Mouse (Mus musculus): ENCODE data around the gene Pear1. TPM values are rescaled to one million over a fixed set of nuclear protein-coding genes. Genes with fewer than 3 reads are reported as not detected.

Gene Pear1
- polyA plus RNA-seq, 1 experiment from 2014 or later: 28.4 TPM

DNA sequence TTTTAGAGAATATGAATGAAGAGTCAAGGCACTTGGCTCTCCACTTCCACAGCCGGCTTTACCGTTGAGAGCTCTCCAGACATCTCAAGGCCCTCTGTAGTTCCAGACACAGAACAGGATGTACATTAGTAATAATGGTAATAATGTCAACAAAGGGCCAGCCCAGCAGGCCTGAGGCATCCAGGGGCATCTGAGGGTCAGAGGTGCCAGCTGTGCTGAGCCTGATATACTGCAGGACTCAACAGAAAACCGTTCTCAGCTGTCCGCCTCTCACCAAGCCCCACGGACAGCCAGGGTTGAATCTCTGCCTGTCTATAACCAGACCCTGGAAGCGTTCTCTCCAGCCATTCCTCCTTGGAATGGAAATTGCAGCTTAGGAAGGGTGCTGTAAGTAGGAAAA lies 99.5 kb downstream of the Pear1 start:
- WGBS: 34% methylated on average over 6 of the region's 6 CpGs
- Histone ChIP-seq H3K9ac (ENCODE audit: low read length) (no peak overlapping the region), H3K27ac (ENCODE audit: low read depth) (peak overlapping the region; percentile 14; the same call in 1 of the 2 replicates)

DNA sequence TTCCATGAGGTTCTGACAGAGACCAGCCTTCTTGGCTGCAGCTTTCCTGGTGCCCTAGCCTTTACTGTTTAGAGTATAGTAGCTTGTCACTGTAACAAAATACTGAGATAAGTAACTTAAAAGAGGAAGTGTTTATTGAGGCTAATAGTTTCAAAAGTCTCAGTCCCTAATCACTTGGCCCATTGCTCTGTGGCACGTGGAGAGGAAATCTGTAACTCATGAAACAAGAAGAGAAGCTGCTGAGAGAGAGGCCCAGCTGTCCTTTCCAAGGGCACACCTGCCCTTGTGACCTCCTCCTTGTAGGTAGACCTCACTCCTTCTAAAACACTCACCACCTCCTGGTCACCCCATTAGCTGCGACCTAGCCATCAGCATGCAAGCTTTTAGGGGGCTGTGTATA lies 105.6 kb downstream of the Pear1 start:
- no peak overlapping the region for H3K9ac ChIP-seq (ENCODE audit: low read length)
- H3K4me1 ChIP-seq (replicated peaks; ENCODE audit: control insufficient read depth, insufficient read depth, low read length): no peaks in the 10 kb centered on the region
- no peak overlapping the region for H3K4me3 ChIP-seq (ENCODE audit: low read depth, low read length)
- H3K4me2 ChIP-seq (ENCODE audit: low read length): no peak overlapping the region
- DNase-seq (ENCODE audit: low spot score) (no peak), ATAC-seq (replicated peaks; ENCODE audit: low FRiP score, low TSS enrichment, low read depth) (no peak)
- H3K9me3 ChIP-seq (ENCODE audit: control insufficient read depth, low read length): no peaks in the 10 kb centered on the region
- no peak overlapping the region for H3K27ac ChIP-seq (ENCODE audit: low read depth)
- H3K36me3 ChIP-seq (ENCODE audit: control insufficient read depth, insufficient read depth, low read length): peaks cover 85% of the 10 kb centered on the region
- no peaks in the 10 kb centered on the region for H3K27me3 ChIP-seq (replicated peaks; ENCODE audit: control insufficient read depth, insufficient read depth, low read length)
- WGBS: 78% methylated on average over 2 of the region's 2 CpGs

More for the DNA sequence above, 99.5 kb downstream of the Pear1 start:
- ATAC-seq (replicated peaks; ENCODE audit: low FRiP score, low TSS enrichment, low read depth): no peak
- no peaks in the 10 kb centered on the region for H3K9me3 ChIP-seq (ENCODE audit: control insufficient read depth, low read length)
- peak; percentile 49 for DNase-seq (ENCODE audit: low spot score)
- no peaks in the 10 kb centered on the region; the same call in 1 of the 2 replicates for H3K4me1 ChIP-seq (replicated peaks; ENCODE audit: control insufficient read depth, insufficient read depth, low read length)
- H3K4me3 ChIP-seq (ENCODE audit: low read depth, low read length): no peak overlapping the region
- no peaks in the 10 kb centered on the region for H3K27me3 ChIP-seq (replicated peaks; ENCODE audit: control insufficient read depth, insufficient read depth, low read length)
- peaks cover 84% of the 10 kb centered on the region for H3K36me3 ChIP-seq (ENCODE audit: control insufficient read depth, insufficient read depth, low read length)
- no peak overlapping the region for H3K4me2 ChIP-seq (ENCODE audit: low read length)

Other genes with a start within 250 kb of the Pear1 start
- gene Arhgef11, start 206.7 kb downstream of the Pear1 start, polyA plus RNA-seq (2014; fragmentation: Nextera tagmentation; extraction: Ambion mirVana): 17.6 and 18.9 TPM in 2 replicates
- gene Lrrc71, start 75.7 kb downstream of the Pear1 start, polyA plus RNA-seq (2014; fragmentation: Nextera tagmentation; extraction: Ambion mirVana): 0.39 and 0.73 TPM in 2 replicates
- 1.0 and 1.3 TPM in 2 replicates for gene Ntrk1, start 29.1 kb downstream of the Pear1 start, polyA plus RNA-seq (2014; fragmentation: Nextera tagmentation; extraction: Ambion mirVana)
- gene Insrr, start 27.4 kb downstream of the Pear1 start, polyA plus RNA-seq (2014; fragmentation: Nextera tagmentation; extraction: Ambion mirVana): 0.32 and 0.72 TPM in 2 replicates
- gene Sh2d2a, start 22.4 kb upstream of the Pear1 start, polyA plus RNA-seq (2014; fragmentation: Nextera tagmentation; extraction: Ambion mirVana): 0.16 and 0.28 TPM in 2 replicates
- 14.3 and 14.7 TPM in 2 replicates for gene Prcc, start 61.3 kb upstream of the Pear1 start, polyA plus RNA-seq (2014; fragmentation: Nextera tagmentation; extraction: Ambion mirVana)
- 167 and 246 TPM in 2 replicates for gene Hdgf, start 82.0 kb upstream of the Pear1 start, polyA plus RNA-seq (2014; fragmentation: Nextera tagmentation; extraction: Ambion mirVana)
- gene Mrpl24, start 95.2 kb upstream of the Pear1 start, polyA plus RNA-seq (2014; fragmentation: Nextera tagmentation; extraction: Ambion mirVana): 73.3 and 74.2 TPM in 2 replicates
- 32.8 and 35.9 TPM in 2 replicates for gene Isg20l2, start 106.0 kb upstream of the Pear1 start, polyA plus RNA-seq (2014; fragmentation: Nextera tagmentation; extraction: Ambion mirVana)
- 17.9 and 21.8 TPM in 2 replicates for gene Rrnad1, start 106.4 kb upstream of the Pear1 start, polyA plus RNA-seq (2014; fragmentation: Nextera tagmentation; extraction: Ambion mirVana)
- gene Crabp2, start 124.4 kb upstream of the Pear1 start, polyA plus RNA-seq (2014; fragmentation: Nextera tagmentation; extraction: Ambion mirVana): 9.7 and 14.4 TPM in 2 replicates
- 11.9 and 13.4 TPM in 2 replicates for gene Nes, start 146.8 kb upstream of the Pear1 start, polyA plus RNA-seq (2014; fragmentation: Nextera tagmentation; extraction: Ambion mirVana)
- gene Bcan, start 175.9 kb upstream of the Pear1 start, polyA plus RNA-seq (2014; fragmentation: Nextera tagmentation; extraction: Ambion mirVana): 0.26 and 0.73 TPM in 2 replicates
- 0.13 TPM in 1 of 2 replicates, not detected in the other for gene Hapln2, start 203.3 kb upstream of the Pear1 start, polyA plus RNA-seq (2014; fragmentation: Nextera tagmentation; extraction: Ambion mirVana)
- gene Gpatch4, start 218.8 kb upstream of the Pear1 start, polyA plus RNA-seq (2014; fragmentation: Nextera tagmentation; extraction: Ambion mirVana): 41.1 and 45.5 TPM in 2 replicates
- gene Naxe, start 234.2 kb upstream of the Pear1 start, polyA plus RNA-seq (2014; fragmentation: Nextera tagmentation; extraction: Ambion mirVana): 169 and 170 TPM in 2 replicates

All from intestine, embryonic 14.5 days (tissue).